In genomic region chr1:130549160-130549559, GRCm38 (mm10) we compare ENCODE assay signal across 15 mouse cellular contexts.
A peak's percentile ranks its signal among the peaks of the same experiment; 100 is the strongest.
DNase-seq lines count a peak whose midpoint lies in the region; ATAC-seq and TF ChIP-seq lines count a peak whose summit lies in the region.
"Had no signal": no experiment of that assay in that cellular context is flagged by ENCODE, and none has a peak within 500 bp of the region (broad histone marks: within the 10 kb centered on the region; RNA-seq: fewer than 3 reads in every experiment).

No protein-coding gene starts in this region.

- no peaks in the 10 kb centered on the region for H3K9me3 ChIP-seq in MEL (replicated peaks; ENCODE audit: insufficient read depth, low read length)
- H3K9me3 ChIP-seq: forebrain, embryonic 12.5 days; limb, embryonic 15.5 days had no signal

- TF ChIP-seq EP300 in MEL (IDR thresholded peaks at IDR 0.05; ENCODE audit: low read depth in 1 of 2, low read length in 2 of 2): peak in 1 of 2 experiments; percentile 53; a peak in 1 of 4 replicates

- H3K27me3 ChIP-seq in MEL (ENCODE audit: control insufficient read depth in 1 of 2, insufficient read depth in 2 of 2, low read length in 2 of 2): no peaks in the 10 kb centered on the region; a peak in 2 of 4 replicates
- H3K27me3 ChIP-seq: forebrain, embryonic 12.5 days; limb, embryonic 15.5 days had no signal

- H3K9ac ChIP-seq in MEL (ENCODE audit: control insufficient read depth, low read depth, low read length, poor library complexity, severe bottlenecking): peak overlapping the region; percentile 2; the same call in 1 of the 2 replicates
- H3K9ac ChIP-seq: forebrain, embryonic 12.5 days; limb, embryonic 15.5 days had no signal

- ATAC-seq in megakaryocyte, adult 5-6 weeks (ENCODE audit: poor library complexity, severe bottlenecking): peak; percentile 33; the same call in 1 of the 2 replicates
- ATAC-seq in erythroid progenitor cell, adult 5-6 weeks (replicated peaks; ENCODE audit: low FRiP score, poor library complexity, severe bottlenecking): no peak
- ATAC-seq: lung, postnatal 0 days; midbrain, embryonic 16.5 days had no signal

- TF ChIP-seq POLR2A in MEL (IDR thresholded peaks at IDR 0.05; ENCODE audit: control insufficient read depth in 1 of 2, insufficient read depth in 1 of 2, low read depth in 1 of 2, low read length in 2 of 2, poor library complexity in 1 of 2): no peak

- no peak for TF ChIP-seq CTCF in MEL (IDR thresholded peaks at IDR 0.05 in 2 of 3, conservative IDR thresholded peaks at IDR 0.05 in 1 of 3; ENCODE audit: control insufficient read depth in 1 of 3, insufficient read depth in 1 of 3, low read depth in 2 of 3, low read length in 3 of 3, poor library complexity in 1 of 3, severe bottlenecking in 1 of 3)

- H3K36me3 ChIP-seq in MEL (ENCODE audit: control insufficient read depth in 1 of 2, insufficient read depth in 2 of 2, low read length in 2 of 2): peaks cover 0 to 5% of the 10 kb centered on the region in 2 experiments; a peak in 2 of 4 replicates
- H3K36me3 ChIP-seq: forebrain, embryonic 12.5 days; limb, embryonic 15.5 days had no signal

- TF ChIP-seq RAD21 in MEL (IDR thresholded peaks at IDR 0.05; ENCODE audit: low read depth, low read length): no peak

- peaks cover 10% of the 10 kb centered on the region in 2 experiments for H3K4me1 ChIP-seq in MEL (ENCODE audit: control insufficient read depth in 1 of 2, insufficient read depth in 2 of 2, low read length in 2 of 2)
- H3K4me1 ChIP-seq: forebrain, embryonic 12.5 days; limb, embryonic 15.5 days had no signal

- no peak overlapping the region for H3K27ac ChIP-seq in MEL (ENCODE audit: control insufficient read depth, low read depth, low read length)
- H3K27ac ChIP-seq: forebrain, embryonic 12.5 days; limb, embryonic 15.5 days had no signal

- peak; percentile 34 for DNase-seq in lung, postnatal 36 days
- no peak for DNase-seq in lung, postnatal 4 days
- DNase-seq in MEL (ENCODE audit: low read depth, low spot score): peak; percentile 53
- DNase-seq in thymus, postnatal 4 days: peak; percentile 28
- DNase-seq in testis, postnatal 10 days (ENCODE audit: low spot score): no peak
- DNase-seq: adrenal gland, postnatal 14 days; cerebellum, adult 11 months; gastrocnemius, postnatal 14 days; kidney, postnatal 10 days had no signal

- H3K79me2 ChIP-seq in MEL (ENCODE audit: control insufficient read depth, insufficient read depth, low read length, poor library complexity): no peaks in the 10 kb centered on the region

- H3K4me3 ChIP-seq in MEL (ENCODE audit: control insufficient read depth in 1 of 2, insufficient read depth in 1 of 2, low read depth in 2 of 2, low read length in 2 of 2): peak overlapping the region; percentile 31 to 85
- H3K4me3 ChIP-seq: forebrain, embryonic 12.5 days; limb, embryonic 15.5 days had no signal

TF ChIP-seq in MEL, 35 proteins besides CTCF, POLR2A, EP300 and RAD21:
- no peak for TF ChIP-seq UBTF (IDR thresholded peaks at IDR 0.05; ENCODE audit: borderline replicate concordance, insufficient read depth, low read depth, low read length)
- TF ChIP-seq MEF2A (IDR thresholded peaks at IDR 0.05; ENCODE audit: extremely low read depth, insufficient replicate concordance, low read depth, low read length, poor library complexity, severe bottlenecking): no peak
- no peak for TF ChIP-seq ZNF384 (IDR thresholded peaks at IDR 0.05; ENCODE audit: low read depth, low read length)
- TF ChIP-seq ZMIZ1 (IDR thresholded peaks at IDR 0.05; ENCODE audit: low read depth, low read length): no peak
- 0 out of 2 replicates have a peak, but pooled peaks have one; percentile 56 for TF ChIP-seq TCF12 (IDR thresholded peaks at IDR 0.05; ENCODE audit: low read depth, low read length)
- TF ChIP-seq GATA1 (IDR thresholded peaks at IDR 0.05; ENCODE audit: low read depth, low read length): no peak
- no peak for TF ChIP-seq USF1 (IDR thresholded peaks at IDR 0.05; ENCODE audit: low read depth, low read length)
- no peak for TF ChIP-seq CHD1 (IDR thresholded peaks at IDR 0.05; ENCODE audit: low read depth, low read length)
- no peak for TF ChIP-seq RCOR1 (IDR thresholded peaks at IDR 0.05; ENCODE audit: low read depth, low read length)
- TF ChIP-seq MAFK (IDR thresholded peaks at IDR 0.05; ENCODE audit: borderline replicate concordance, low read depth, low read length): no peak
- peak; percentile 45; the same call in 1 of the 2 replicates for TF ChIP-seq ETS1 (IDR thresholded peaks at IDR 0.05; ENCODE audit: low read depth, low read length)

Comparison
In these comparisons a context has a peak if more than half of its experiments do, and no peak if none do; other contexts are left out.
1. DNase-seq: peak in lung, postnatal 36 days (single experiment), MEL (single experiment) and thymus, postnatal 4 days (single experiment); none in lung, postnatal 4 days (0 of 2) and testis, postnatal 10 days (single experiment).